Mouse (Mus musculus) frontal cortex, postnatal 14 days (tissue): ENCODE data around the gene Fam69a.
"Not testable (repeated sequence)": the region's sequence is repeated elsewhere in the genome, so short reads cannot be mapped to it uniquely, and the experiment has no call there.

Experiments
- DNase-seq, 2 experiments: peaks; one replicate each; pipeline ENCODE4 v3.0.0; 2022; ENCODE audit warnings: low spot score in 2 of 2

Gene Fam69a

DNA sequence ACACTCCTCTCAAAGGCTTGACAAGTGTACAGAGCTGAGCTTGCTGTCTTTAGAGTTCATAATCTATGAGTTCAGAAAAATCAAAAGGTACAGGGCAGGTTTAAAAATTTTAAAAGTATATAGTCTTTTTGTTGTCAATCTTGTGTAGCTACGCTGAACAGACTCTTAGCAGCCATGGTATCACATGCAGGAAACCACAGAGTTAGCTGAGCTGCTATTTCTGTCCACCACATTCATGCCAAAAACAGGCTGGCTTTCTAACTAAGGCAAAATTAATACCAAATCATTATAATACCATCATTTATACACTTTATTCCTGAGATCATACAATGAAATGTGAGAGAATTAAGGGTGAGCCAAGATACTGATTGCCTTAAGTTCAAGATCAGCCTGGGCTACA is 40.4 kb downstream of the Fam69a start:
- DNase-seq, result no peak

DNA sequence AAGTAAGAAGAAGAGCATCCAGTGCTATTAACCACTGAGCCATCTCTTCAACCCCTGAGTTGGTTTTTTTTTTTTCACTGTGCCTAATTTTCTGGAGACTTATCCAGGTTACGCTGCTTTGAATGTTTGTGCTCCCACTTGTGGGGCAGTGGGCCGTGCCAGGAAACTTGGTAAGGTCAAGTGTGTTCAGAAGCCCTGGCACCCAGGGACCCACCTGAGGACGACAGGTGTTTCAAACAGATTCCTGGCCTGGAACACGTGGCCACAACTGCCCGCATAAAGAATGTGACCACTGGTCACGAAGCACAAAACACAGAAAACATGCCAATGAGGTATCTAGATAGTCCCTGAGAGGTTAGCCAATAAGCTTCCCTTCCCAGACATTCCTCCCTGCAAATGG is 43.4 kb downstream of the Fam69a start:
- no peak for DNase-seq

- no peak for DNase-seq
These were observed 43.9 kb downstream of the Fam69a start for GRCm38 (mm10) chr5:107942941-107943340.

DNA sequence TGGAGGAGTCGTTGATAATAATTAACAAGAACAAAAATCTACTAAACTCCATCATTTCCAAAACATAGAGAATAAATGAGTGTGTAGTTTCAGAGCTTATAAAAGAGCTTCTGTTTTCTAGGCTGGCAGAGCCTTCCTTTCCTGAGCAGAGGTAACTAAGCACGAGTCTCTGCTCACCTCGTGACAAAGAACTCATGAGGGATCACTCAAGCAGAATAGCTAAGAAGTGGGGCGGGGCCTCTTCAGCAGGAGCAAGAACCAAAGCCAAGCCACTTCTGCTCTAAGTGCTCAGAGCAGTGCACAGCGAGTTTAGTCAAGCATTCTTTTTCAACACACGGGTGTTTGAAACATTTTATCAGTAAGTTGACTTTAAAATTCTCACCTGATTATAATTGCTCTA is 45.7 kb downstream of the Fam69a start:
- no peak for DNase-seq

- no peak for DNase-seq
These were observed 47.2 kb downstream of the Fam69a start for GRCm38 (mm10) chr5:107939701-107940100.

DNA sequence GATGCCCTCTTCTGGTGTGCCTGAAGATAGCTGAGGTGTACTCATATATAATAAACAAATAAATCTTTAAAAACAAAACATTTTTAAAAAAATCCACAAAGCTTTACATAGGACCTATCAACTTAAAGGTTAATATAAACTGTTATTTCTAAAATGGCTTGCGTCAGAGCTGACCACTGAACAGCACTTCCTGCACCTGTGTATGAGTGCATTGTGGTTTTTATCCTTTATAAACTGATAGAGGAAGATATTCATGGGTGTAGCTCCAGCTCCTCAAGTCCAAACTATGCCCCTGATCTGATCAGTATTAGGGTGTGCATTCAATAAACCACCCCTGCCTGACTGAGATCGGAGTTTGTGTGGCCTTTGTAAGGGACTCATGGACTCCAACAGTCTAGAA is 48.0 kb downstream of the Fam69a start:
- DNase-seq, result no peak

- not testable (repeated sequence) for DNase-seq
These were observed 48.4 kb downstream of the Fam69a start for GRCm38 (mm10) chr5:107938483-107938882.

GRCm38 (mm10) chr5:107936625-107937389 is 50.1 kb downstream of the Fam69a start:
- no peak for DNase-seq

GRCm38 (mm10) chr5:107934770-107935543 is 51.9 kb downstream of the Fam69a start:
- DNase-seq, result no peak

- DNase-seq, result no peak
These were observed 53.5 kb downstream of the Fam69a start for GRCm38 (mm10) chr5:107933202-107933974.

DNA sequence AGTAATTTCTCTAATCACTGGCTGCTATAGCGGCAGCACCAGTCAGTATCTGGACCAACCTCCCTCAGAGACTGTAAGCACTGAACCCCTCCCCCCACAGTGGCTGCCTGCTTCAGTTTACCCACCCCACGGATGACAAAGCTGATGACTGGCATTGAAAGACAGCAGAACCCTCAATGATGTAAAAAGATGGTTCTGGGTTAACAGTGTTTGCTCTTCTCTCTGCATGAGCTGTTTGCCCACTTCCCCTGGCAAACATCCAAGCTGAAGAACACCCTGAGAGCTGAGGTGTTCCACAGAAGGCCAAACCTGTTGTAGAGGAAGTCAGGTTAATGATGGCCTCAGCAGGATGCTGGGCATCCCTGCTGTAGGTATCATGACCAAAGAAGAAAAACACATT is 54.3 kb downstream of the Fam69a start:
- no peak for DNase-seq

DNA sequence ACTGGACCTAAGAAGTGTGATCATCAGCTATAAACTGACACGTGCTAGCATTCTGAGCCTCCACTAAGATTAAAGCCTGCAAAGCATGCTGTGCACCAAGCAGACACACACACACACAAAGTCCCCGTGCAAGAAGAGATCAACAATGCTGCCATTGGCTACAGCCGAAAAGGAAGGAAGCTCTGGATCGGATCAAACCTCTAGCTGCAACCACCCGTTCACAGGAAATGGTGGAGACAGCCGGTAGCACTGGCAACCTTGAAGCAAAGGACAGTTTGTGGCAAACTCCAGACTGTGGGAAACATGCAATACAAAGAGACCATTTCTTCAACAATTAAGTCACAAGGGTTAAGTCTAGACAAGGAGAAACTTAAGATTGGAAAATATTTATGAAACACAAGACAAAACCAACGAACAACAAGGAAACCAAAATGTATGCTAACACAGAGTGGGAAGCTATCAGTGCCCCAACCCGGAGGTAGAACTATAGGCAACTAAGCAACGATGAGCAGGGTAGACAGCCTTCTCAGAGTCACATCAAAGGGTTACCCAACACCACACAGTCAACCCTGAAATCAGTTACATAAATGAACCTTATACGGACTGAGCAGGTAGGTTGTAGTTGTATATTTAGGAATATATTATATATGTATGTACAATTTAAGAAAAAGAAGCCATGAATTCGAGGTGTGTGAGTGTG is 60.2 kb downstream of the Fam69a start:
- DNase-seq, result no peak

- DNase-seq, result no peak
These were observed 62.3 kb downstream of the Fam69a start for GRCm38 (mm10) chr5:107924564-107924963.

GRCm38 (mm10) chr5:107922836-107923235 is 64.0 kb downstream of the Fam69a start:
- DNase-seq, result no peak

- DNase-seq, result no peak
These were observed 65.3 kb downstream of the Fam69a start for GRCm38 (mm10) chr5:107921400-107922252.

DNA sequence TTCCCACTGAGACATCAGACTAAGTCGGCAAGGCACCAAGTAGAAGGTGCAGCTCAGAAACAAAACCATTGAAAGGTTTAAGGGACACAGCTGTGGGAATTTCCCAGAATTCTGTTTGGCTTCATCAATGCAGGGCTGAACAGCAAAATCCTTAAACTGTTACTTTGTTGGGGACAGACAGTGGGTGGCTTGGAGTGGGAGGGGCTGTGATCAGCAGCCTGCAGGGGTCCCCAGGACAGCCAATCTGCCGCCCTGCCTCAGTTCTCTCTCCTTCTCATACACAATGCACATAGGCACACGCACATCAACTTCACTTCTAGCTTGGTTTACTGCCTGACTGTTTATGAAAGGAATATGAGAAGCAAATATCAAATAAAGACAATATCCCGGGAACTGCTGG is 71.6 kb downstream of the Fam69a start:
- DNase-seq, result no peak

DNA sequence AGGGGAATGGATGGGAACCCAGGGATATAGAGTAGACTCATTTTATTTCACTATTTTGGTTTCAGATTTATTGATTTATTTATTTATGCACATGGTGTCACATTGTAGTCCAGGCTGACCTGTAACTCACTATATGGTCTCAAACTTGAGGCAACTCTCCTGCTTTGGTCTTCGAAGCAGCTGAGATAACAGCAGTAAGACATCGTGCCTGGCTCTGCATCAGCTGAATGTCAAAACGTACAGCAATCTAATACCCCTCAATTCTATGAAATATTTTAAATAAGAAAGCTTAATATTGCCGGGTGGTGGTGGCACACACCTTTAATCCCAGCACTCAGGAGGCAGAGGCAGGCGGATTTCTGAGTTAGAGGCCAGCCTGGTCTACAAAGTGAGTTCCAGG is 75.9 kb downstream of the Fam69a start:
- no peak for DNase-seq

DNA sequence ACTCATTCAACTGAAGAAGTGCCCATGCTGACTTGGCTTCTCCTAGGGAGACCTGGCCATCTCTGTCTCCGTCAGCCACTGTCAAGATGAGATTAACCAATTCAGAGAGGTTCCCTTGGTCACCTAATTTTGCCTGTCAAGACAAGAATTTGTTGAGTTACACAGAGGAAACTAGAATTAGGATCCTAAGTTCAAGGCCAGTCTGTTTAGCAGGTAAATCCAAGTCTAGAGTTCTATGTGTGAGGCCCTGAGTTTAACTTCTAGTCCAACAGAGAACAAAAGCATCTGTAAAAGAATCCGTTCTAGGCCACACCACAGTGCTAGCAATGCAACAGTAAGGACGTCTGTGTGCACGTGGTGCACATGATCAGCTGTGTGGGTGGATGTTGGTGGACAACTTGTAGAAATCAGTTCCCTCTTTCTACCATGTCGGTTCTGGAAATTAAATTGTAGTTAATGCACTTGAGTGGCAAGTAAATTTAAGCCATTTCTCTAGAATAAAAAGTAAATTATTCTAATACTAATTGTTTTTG is 76.7 kb downstream of the Fam69a start:
- DNase-seq, result no peak

GRCm38 (mm10) chr5:107909668-107910067 is 77.2 kb downstream of the Fam69a start:
- no peak for DNase-seq

GRCm38 (mm10) chr5:107908514-107909110 is 78.3 kb downstream of the Fam69a start:
- no peak for DNase-seq
